Mouse (Mus musculus) lung, embryonic 16.5 days (tissue): ENCODE data around the gene Kcnn1. TPM values are rescaled to one million over a fixed set of nuclear protein-coding genes. Genes with fewer than 3 reads are reported as not detected.

Experiments
- ATAC-seq: fragments of 200-750 bp; cut with Nextera tagmentation; 2 replicates; pipeline ENCODE4 v1.8.0; 2017; ENCODE audit warnings: low read depth, mild to moderate bottlenecking, moderate library complexity
- H3K27ac ChIP-seq: fragments of 300-500 bp; sonication (generic); 2 replicates; pipeline ENCODE4 v1.5.1; 2014; ENCODE audit warnings: mild to moderate bottlenecking, control low read depth, low read length
- H3K27me3 ChIP-seq: fragments of 300-500 bp; sonication (generic); 2 replicates; pipeline ENCODE4 v1.6.1; 2014; ENCODE audit warnings: low read depth, low read length, mixed read lengths; ENCODE audit not compliant: control insufficient read depth, insufficient read depth
- H3K36me3 ChIP-seq: fragments of 300-500 bp; sonication (generic); 2 replicates; pipeline ENCODE4 v1.6.1; 2014; ENCODE audit warnings: low read length; ENCODE audit not compliant: control insufficient read depth, insufficient read depth
- H3K4me1 ChIP-seq: fragments of 300-500 bp; sonication (generic); replicated peaks from 2 replicates; pipeline ENCODE4 v1.6.1; 2014; ENCODE audit warnings: low read length, mixed read lengths; ENCODE audit not compliant: control insufficient read depth, insufficient read depth
- H3K4me2 ChIP-seq: fragments of 300-500 bp; sonication (generic); 2 replicates; pipeline ENCODE4 v1.6.1; 2014; ENCODE audit warnings: low read depth, low read length, control low read depth
- H3K4me3 ChIP-seq: fragments of 300-500 bp; sonication (generic); 2 replicates; pipeline ENCODE4 v1.5.1; 2014; ENCODE audit warnings: mild to moderate bottlenecking, low read length, control low read depth
- H3K9ac ChIP-seq: fragments of 300-500 bp; sonication (generic); 2 replicates; pipeline ENCODE4 v1.6.1; 2014; ENCODE audit warnings: low read length, control low read depth
- H3K9me3 ChIP-seq: fragments of 300-500 bp; sonication (generic); 2 replicates; pipeline ENCODE4 v1.6.1; 2016; ENCODE audit warnings: low read length; ENCODE audit not compliant: control insufficient read depth
- WGBS: fragments of 180-500 bp; shearing (Covaris S2); extraction: QIAGEN DNeasy Blood & Tissue Kit; methylation state at CpG from one replicate; pipeline ENCODE4 v1.1.7; 2014; 5-methylcytosine and 5-hydroxymethylcytosine counted together
- polyA plus RNA-seq: library from polyadenylated mRNA; unstranded; fragments of >200 nt; fragmentation: Nextera tagmentation; extraction: Ambion mirVana; gene quantifications from 2 replicates; pipeline ENCODE4 v1.2.1, GENCODE M21; 2015

Gene Kcnn1
- polyA plus RNA-seq, 1 experiment from 2014 or later: 0.99 TPM

GRCm38 (mm10) chr8:70894385-70894720, 31.3 kb upstream of the Kcnn1 start:
- H3K27ac ChIP-seq: no peak overlapping the region
- no peak overlapping the region for H3K9ac ChIP-seq
- H3K9me3 ChIP-seq: no peaks in the 10 kb centered on the region
- H3K36me3 ChIP-seq: peaks cover 18% of the 10 kb centered on the region
- no peak for ATAC-seq
- peaks cover 34% of the 10 kb centered on the region for H3K27me3 ChIP-seq
- H3K4me1 ChIP-seq: peaks cover 21% of the 10 kb centered on the region
- WGBS: 55% methylated on average over 2 of the region's 2 CpGs
- no peak overlapping the region for H3K4me2 ChIP-seq
- no peak overlapping the region for H3K4me3 ChIP-seq

- no peak for ATAC-seq
- H3K4me1 ChIP-seq: peaks cover 21% of the 10 kb centered on the region
- no peak overlapping the region for H3K9ac ChIP-seq
- H3K27ac ChIP-seq: no peak overlapping the region
- peaks cover 18% of the 10 kb centered on the region for H3K36me3 ChIP-seq
- no peaks in the 10 kb centered on the region for H3K9me3 ChIP-seq
- H3K4me2 ChIP-seq: no peak overlapping the region
- no peak overlapping the region for H3K4me3 ChIP-seq
- peaks cover 34% of the 10 kb centered on the region for H3K27me3 ChIP-seq
- WGBS: 31% methylated on average over 12 of the region's 12 CpGs
These were observed 30.8 kb upstream of the Kcnn1 start for GRCm38 (mm10) chr8:70893656-70894384.

- Histone ChIP-seq H3K27me3 (peaks cover 34% of the 10 kb centered on the region), H3K4me1 (peaks cover 17% of the 10 kb centered on the region), H3K9ac (peak overlapping the region; percentile 33; the same call in 1 of the 2 replicates), H3K4me3 (peak overlapping the region; percentile 24), H3K36me3 (peaks cover 18% of the 10 kb centered on the region), H3K9me3 (no peaks in the 10 kb centered on the region), H3K4me2 (peak overlapping the region; percentile 51), H3K27ac (no peak overlapping the region)
- ATAC-seq: no peak
- 22% methylated on average over 20 of the region's 20 CpGs for whole genome bisulfite sequencing
These were observed 30.0 kb upstream of the Kcnn1 start for GRCm38 (mm10) chr8:70892896-70893655.

GRCm38 (mm10) chr8:70892022-70892895, 29.2 kb upstream of the Kcnn1 start, which contains the start of gene Slc5a5:
TSS of gene Slc5a5 (minus strand) at chr8:70892757.
- H3K4me3 ChIP-seq: peak within 1 kb of the TSS; percentile 24
- WGBS: 4% methylated on average over 75 of the region's 80 CpGs
- no peak for ATAC-seq
- no peaks in the 10 kb centered on the region for H3K9me3 ChIP-seq
- H3K4me1 ChIP-seq: peaks cover 17% of the 10 kb centered on the region
- H3K27ac ChIP-seq: no peak within 1 kb of the TSS
- peaks cover 34% of the 10 kb centered on the region for H3K27me3 ChIP-seq
- peaks cover 18% of the 10 kb centered on the region for H3K36me3 ChIP-seq
- peak within 1 kb of the TSS; percentile 33; the same call in 1 of the 2 replicates for H3K9ac ChIP-seq
- H3K4me2 ChIP-seq: peak within 1 kb of the TSS; percentile 51

- Histone ChIP-seq H3K9ac (no peak overlapping the region), H3K36me3 (peaks cover 18% of the 10 kb centered on the region), H3K4me1 (peaks cover 16% of the 10 kb centered on the region), H3K4me3 (no peak overlapping the region), H3K27me3 (peaks cover 34% of the 10 kb centered on the region), H3K27ac (no peak overlapping the region), H3K9me3 (no peaks in the 10 kb centered on the region), H3K4me2 (peak overlapping the region; percentile 25; the same call in 1 of the 2 replicates)
- 7% methylated on average over 21 of the region's 21 CpGs for WGBS
- ATAC-seq: peak; percentile 46
These were observed 28.3 kb upstream of the Kcnn1 start for GRCm38 (mm10) chr8:70891356-70891755.

- Histone ChIP-seq H3K27me3 (peaks cover 34% of the 10 kb centered on the region), H3K4me2 (no peak overlapping the region), H3K4me1 (peaks cover 9% of the 10 kb centered on the region), H3K36me3 (peaks cover 17% of the 10 kb centered on the region), H3K27ac (no peak overlapping the region), H3K4me3 (no peak overlapping the region), H3K9me3 (no peaks in the 10 kb centered on the region), H3K9ac (no peak overlapping the region)
- whole genome bisulfite sequencing: 87% methylated on average over 5 of the region's 5 CpGs
- ATAC-seq: no peak
These were observed 27.6 kb upstream of the Kcnn1 start for GRCm38 (mm10) chr8:70890656-70891055.

GRCm38 (mm10) chr8:70887669-70888068, 24.6 kb upstream of the Kcnn1 start:
- Histone ChIP-seq H3K27me3 (peaks cover 23% of the 10 kb centered on the region), H3K9ac (no peak overlapping the region), H3K36me3 (no peaks in the 10 kb centered on the region), H3K4me3 (no peak overlapping the region), H3K4me1 (peaks cover 7% of the 10 kb centered on the region), H3K4me2 (no peak overlapping the region), H3K9me3 (no peaks in the 10 kb centered on the region), H3K27ac (no peak overlapping the region)
- ATAC-seq: no peak
- 2% methylated on average over 16 of the region's 18 CpGs for WGBS

- peaks cover 2% of the 10 kb centered on the region; the same call in 1 of the 2 replicates for H3K27me3 ChIP-seq
- ATAC-seq: no peak
- H3K4me2 ChIP-seq: no peak overlapping the region
- 15% methylated on average over 12 of the region's 12 CpGs for WGBS
- no peak overlapping the region for H3K27ac ChIP-seq
- H3K4me1 ChIP-seq: no peaks in the 10 kb centered on the region; the same call in none of the 2 replicates
- no peaks in the 10 kb centered on the region for H3K9me3 ChIP-seq
- no peak overlapping the region for H3K4me3 ChIP-seq
- H3K9ac ChIP-seq: no peak overlapping the region
- H3K36me3 ChIP-seq: no peaks in the 10 kb centered on the region
These were observed 22.6 kb upstream of the Kcnn1 start for GRCm38 (mm10) chr8:70885612-70886011.
